Mouse (Mus musculus): ENCODE results near the gene Myo18b. TPM values are rescaled to one million over a fixed set of nuclear protein-coding genes. Genes with fewer than 3 reads are reported as not detected.

Myo18b gene
- total and polyA plus RNA-seq, 3 experiments = 0.05 TPM; not detected in 2

GRCm38 (mm10) chr5:112695254-112695711 is 200.9 kb downstream of the Myo18b start:
- DNase-seq (ENCODE audit: low spot score) = no peak
- peaks cover 96% of the 10 kb centered on the region for H3K9me3 ChIP-seq (replicated peaks)
- ATAC-seq (ENCODE audit: extremely low read depth, insufficient number of reproducible peaks, low FRiP score, poor library complexity, severe bottlenecking) = no peak
- H3K36me3 ChIP-seq (replicated peaks) = no peaks in the 10 kb centered on the region
- TF ChIP-seq TAL1 (conservative IDR thresholded peaks at IDR 0.05; ENCODE audit: low read depth, low read length) (no peak), GATA1 (IDR thresholded peaks at IDR 0.05; ENCODE audit: borderline replicate concordance, low read length) (no peak)
- H3K4me3 ChIP-seq (ENCODE audit: low read depth, low read length) = no peak overlapping the region
- no peaks in the 10 kb centered on the region; the same call in 1 of the 2 replicates for H3K27me3 ChIP-seq (ENCODE audit: insufficient read depth, low read length)
- no peaks in the 10 kb centered on the region for H3K4me1 ChIP-seq (ENCODE audit: insufficient read depth, low read depth, low read length)

- no peak for TF ChIP-seq GATA1 (IDR thresholded peaks at IDR 0.05; ENCODE audit: borderline replicate concordance, low read length)
- TF ChIP-seq CTCF (IDR thresholded peaks at IDR 0.05; ENCODE audit: low read depth, low read length) = no peak
- TF ChIP-seq POLR2AphosphoS5 (IDR thresholded peaks at IDR 0.05; ENCODE audit: insufficient replicate concordance, low read depth, low read length) = no peak
- TF ChIP-seq TAL1 (conservative IDR thresholded peaks at IDR 0.05; ENCODE audit: low read depth, low read length) = no peak
- no peak for TF ChIP-seq GATA2 (IDR thresholded peaks at IDR 0.05; ENCODE audit: borderline replicate concordance, low read depth, low read length)
- Histone ChIP-seq H3K9me3 (replicated peaks) (peaks cover 95% of the 10 kb centered on the region), H3K4me3 (ENCODE audit: low read depth, low read length) (no peak overlapping the region), H3K4me1 (ENCODE audit: insufficient read depth, low read depth, low read length) (no peaks in the 10 kb centered on the region), H3K36me3 (replicated peaks) (no peaks in the 10 kb centered on the region), H3K27me3 (ENCODE audit: insufficient read depth, low read length) (no peaks in the 10 kb centered on the region; the same call in 1 of the 2 replicates)
- no peak for ATAC-seq (ENCODE audit: extremely low read depth, insufficient number of reproducible peaks, low FRiP score, poor library complexity, severe bottlenecking)
- no peak for DNase-seq (ENCODE audit: low spot score)
These were observed 202.8 kb downstream of the Myo18b start for GRCm38 (mm10) chr5:112693286-112693849.

GRCm38 (mm10) chr5:112687100-112687818 is 208.9 kb downstream of the Myo18b start:
- no peaks in the 10 kb centered on the region for H3K36me3 ChIP-seq (replicated peaks)
- no peaks in the 10 kb centered on the region for H3K4me1 ChIP-seq (ENCODE audit: insufficient read depth, low read depth, low read length)
- no peak overlapping the region for H3K4me3 ChIP-seq (ENCODE audit: low read depth, low read length)
- ATAC-seq (ENCODE audit: extremely low read depth, insufficient number of reproducible peaks, low FRiP score, poor library complexity, severe bottlenecking) = no peak
- H3K9me3 ChIP-seq (replicated peaks) = peaks cover 88% of the 10 kb centered on the region
- DNase-seq (ENCODE audit: low spot score) = no peak
- no peak for TF ChIP-seq CTCF (IDR thresholded peaks at IDR 0.05; ENCODE audit: low read depth, low read length)
- no peak for TF ChIP-seq GATA2 (IDR thresholded peaks at IDR 0.05; ENCODE audit: borderline replicate concordance, low read depth, low read length)
- no peak for TF ChIP-seq TAL1 (conservative IDR thresholded peaks at IDR 0.05; ENCODE audit: low read depth, low read length)
- TF ChIP-seq POLR2AphosphoS5 (IDR thresholded peaks at IDR 0.05; ENCODE audit: insufficient replicate concordance, low read depth, low read length) = no peak
- no peak for TF ChIP-seq GATA1 (IDR thresholded peaks at IDR 0.05; ENCODE audit: borderline replicate concordance, low read length)
- H3K27me3 ChIP-seq (ENCODE audit: insufficient read depth, low read length) = no peaks in the 10 kb centered on the region

GRCm38 (mm10) chr5:112686309-112687099 is 209.7 kb downstream of the Myo18b start:
- TF ChIP-seq CTCF (IDR thresholded peaks at IDR 0.05; ENCODE audit: low read depth, low read length) (no peak), GATA2 (IDR thresholded peaks at IDR 0.05; ENCODE audit: borderline replicate concordance, low read depth, low read length) (no peak), POLR2AphosphoS5 (IDR thresholded peaks at IDR 0.05; ENCODE audit: insufficient replicate concordance, low read depth, low read length) (no peak), GATA1 (IDR thresholded peaks at IDR 0.05; ENCODE audit: borderline replicate concordance, low read length) (no peak), TAL1 (conservative IDR thresholded peaks at IDR 0.05; ENCODE audit: low read depth, low read length) (no peak)
- H3K27me3 ChIP-seq (ENCODE audit: insufficient read depth, low read length) = no peaks in the 10 kb centered on the region
- DNase-seq (ENCODE audit: low spot score) = no peak
- H3K36me3 ChIP-seq (replicated peaks) = no peaks in the 10 kb centered on the region
- H3K9me3 ChIP-seq (replicated peaks) = peaks cover 87% of the 10 kb centered on the region
- H3K4me1 ChIP-seq (ENCODE audit: insufficient read depth, low read depth, low read length) = no peaks in the 10 kb centered on the region
- H3K4me3 ChIP-seq (ENCODE audit: low read depth, low read length) = no peak overlapping the region
- peak; percentile 15; the same call in 1 of the 2 replicates for ATAC-seq (ENCODE audit: extremely low read depth, insufficient number of reproducible peaks, low FRiP score, poor library complexity, severe bottlenecking)

GRCm38 (mm10) chr5:112679251-112679650 is 216.9 kb downstream of the Myo18b start:
- H3K36me3 ChIP-seq (replicated peaks) = no peaks in the 10 kb centered on the region
- no peak for TF ChIP-seq GATA2 (IDR thresholded peaks at IDR 0.05; ENCODE audit: borderline replicate concordance, low read depth, low read length)
- TF ChIP-seq GATA1 (IDR thresholded peaks at IDR 0.05; ENCODE audit: borderline replicate concordance, low read length) = no peak
- no peak for TF ChIP-seq TAL1 (conservative IDR thresholded peaks at IDR 0.05; ENCODE audit: low read depth, low read length)
- H3K4me1 ChIP-seq (ENCODE audit: insufficient read depth, low read depth, low read length) = no peaks in the 10 kb centered on the region
- DNase-seq (ENCODE audit: low spot score) (no peak), ATAC-seq (ENCODE audit: extremely low read depth, insufficient number of reproducible peaks, low FRiP score, poor library complexity, severe bottlenecking) (no peak)
- peaks cover 87% of the 10 kb centered on the region for H3K9me3 ChIP-seq (replicated peaks)
- no peaks in the 10 kb centered on the region for H3K27me3 ChIP-seq (ENCODE audit: insufficient read depth, low read length)
- no peak overlapping the region for H3K4me3 ChIP-seq (ENCODE audit: low read depth, low read length)

- H3K36me3 ChIP-seq (replicated peaks) = no peaks in the 10 kb centered on the region
- ATAC-seq (ENCODE audit: extremely low read depth, insufficient number of reproducible peaks, low FRiP score, poor library complexity, severe bottlenecking) (no peak), DNase-seq (ENCODE audit: low spot score) (no peak)
- peaks cover 88% of the 10 kb centered on the region for H3K9me3 ChIP-seq (replicated peaks)
- H3K27me3 ChIP-seq (ENCODE audit: insufficient read depth, low read length) = no peaks in the 10 kb centered on the region
- no peak overlapping the region for H3K4me3 ChIP-seq (ENCODE audit: low read depth, low read length)
- no peaks in the 10 kb centered on the region for H3K4me1 ChIP-seq (ENCODE audit: insufficient read depth, low read depth, low read length)
- TF ChIP-seq GATA2 (IDR thresholded peaks at IDR 0.05; ENCODE audit: borderline replicate concordance, low read depth, low read length) (no peak), POLR2AphosphoS5 (IDR thresholded peaks at IDR 0.05; ENCODE audit: insufficient replicate concordance, low read depth, low read length) (no peak), TAL1 (conservative IDR thresholded peaks at IDR 0.05; ENCODE audit: low read depth, low read length) (no peak), CTCF (IDR thresholded peaks at IDR 0.05; ENCODE audit: low read depth, low read length) (no peak), GATA1 (IDR thresholded peaks at IDR 0.05; ENCODE audit: borderline replicate concordance, low read length) (no peak)
These were observed 218.0 kb downstream of the Myo18b start for GRCm38 (mm10) chr5:112678153-112678552.

Data from G1E (cell line).